Mouse (Mus musculus): Measurements from ENCODE around the gene Cntnap1. TPM values are rescaled to one million over a fixed set of nuclear protein-coding genes. Genes with fewer than 3 reads are reported as not detected.

Cntnap1 gene
- total RNA-seq, 1 experiment, result 0.18 TPM

DNA sequence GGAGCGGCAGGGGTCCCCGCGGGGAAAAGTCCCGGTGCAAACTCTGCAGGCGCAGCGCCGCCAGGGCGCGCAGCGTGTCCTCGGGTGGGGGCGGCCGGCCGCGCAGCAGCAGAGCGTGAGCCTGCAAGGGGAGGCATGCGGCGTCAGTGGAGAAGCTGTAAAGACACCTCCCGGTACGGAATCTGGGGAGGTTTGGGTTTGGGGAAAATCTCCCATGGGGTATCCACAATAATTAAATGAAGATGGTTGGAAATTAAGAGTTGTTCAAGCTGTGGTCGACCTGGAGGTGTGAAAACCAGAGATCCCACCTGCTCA is 6.0 kb upstream of the Cntnap1 start:
- H3K36me3 ChIP-seq (ENCODE audit: control insufficient read depth, insufficient read depth, low read length, poor library complexity, severe bottlenecking), result peaks cover 2% of the 10 kb centered on the region; the same call in 1 of the 2 replicates
- peak overlapping the region; percentile 43 to 46; a peak in 3 of 4 replicates for H3K4me3 ChIP-seq (ENCODE audit: insufficient read depth in 1 of 2, low read depth in 1 of 2, low read length in 2 of 2, poor library complexity in 1 of 2, severe bottlenecking in 1 of 2)
- H3K9ac ChIP-seq (ENCODE audit: insufficient read depth, low read depth, low read length, poor library complexity, severe bottlenecking), result no peak overlapping the region
- H3K27ac ChIP-seq (ENCODE audit: insufficient read depth, low read depth, low read length, poor library complexity, severe bottlenecking), result no peak overlapping the region
- H3K4me1 ChIP-seq (ENCODE audit: control insufficient read depth in 2 of 2, insufficient read depth in 2 of 2, low read length in 2 of 2, poor library complexity in 1 of 2), result peaks cover 0 to 10% of the 10 kb centered on the region in 2 experiments; a peak in 2 of 4 replicates
- DNase-seq (ENCODE audit: low read depth, low spot score), result no peak
- in situ Hi-C loops (cut with MboI; ENCODE audit: low sequenced_read_pairs in 2 of 2, unreplicated experiment in 2 of 2), result no loop called here
- TF ChIP-seq CHD2 (IDR thresholded peaks at IDR 0.05; ENCODE audit: low read depth, low read length), result no peak
- no peak for TF ChIP-seq HCFC1 (IDR thresholded peaks at IDR 0.05; ENCODE audit: borderline replicate concordance, insufficient read depth, low read length)
- no peak for TF ChIP-seq ZNF384 (IDR thresholded peaks at IDR 0.05; ENCODE audit: low read depth, low read length)
- no peak for TF ChIP-seq ZC3H11A (IDR thresholded peaks at IDR 0.05; ENCODE audit: borderline replicate concordance, low read depth, low read length)
- TF ChIP-seq MAFK (IDR thresholded peaks at IDR 0.05; ENCODE audit: insufficient read depth, low read depth, low read length), result no peak
- H3K9me3 ChIP-seq (ENCODE audit: control insufficient read depth, insufficient read depth, low read depth, low read length), result no peaks in the 10 kb centered on the region

DNA sequence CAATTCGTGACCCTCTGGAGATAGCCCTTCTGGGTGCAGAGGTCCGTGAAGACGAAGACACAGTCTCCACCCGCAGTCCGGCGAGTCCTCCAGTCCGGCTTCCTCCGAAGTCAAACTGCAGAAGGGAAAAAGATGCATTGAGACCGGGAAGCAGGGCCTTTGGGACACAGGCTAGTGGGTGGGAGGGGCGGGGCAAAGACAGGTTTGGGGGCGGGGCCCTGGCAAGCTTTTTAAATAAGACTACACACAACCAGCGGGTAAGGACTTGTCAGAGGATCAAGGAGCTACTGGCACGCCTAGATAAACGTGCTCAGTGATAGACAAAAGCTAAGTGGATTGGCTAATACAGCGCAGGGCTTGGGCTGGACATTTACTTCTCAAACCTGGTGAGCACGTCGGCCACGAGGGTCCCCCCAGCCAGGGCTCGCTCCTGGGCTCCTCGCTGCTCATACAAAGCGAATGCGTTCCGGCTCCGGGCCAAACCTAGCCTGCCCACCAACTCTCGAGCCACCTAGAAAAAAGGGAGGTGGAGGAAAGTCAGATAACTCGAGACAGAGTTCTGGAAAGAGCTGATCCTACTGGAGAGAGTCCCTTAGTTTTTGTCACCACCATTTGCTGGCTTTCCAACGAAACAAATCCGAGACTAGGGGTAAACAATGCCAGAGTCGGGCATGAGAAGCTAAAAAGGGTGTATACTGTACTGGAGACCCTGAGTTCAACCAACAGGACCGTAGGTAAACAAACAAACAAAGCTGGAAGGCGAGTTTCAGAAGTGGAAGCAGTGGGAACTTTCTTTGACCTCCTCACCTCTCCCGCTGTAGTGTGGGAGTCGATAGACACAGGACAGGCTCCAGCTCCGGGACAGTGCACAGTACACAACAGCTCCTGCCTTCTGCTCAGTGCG is 5.4 kb upstream of the Cntnap1 start:
- TF ChIP-seq HCFC1 (IDR thresholded peaks at IDR 0.05; ENCODE audit: borderline replicate concordance, insufficient read depth, low read length) (no peak), MAFK (IDR thresholded peaks at IDR 0.05; ENCODE audit: insufficient read depth, low read depth, low read length) (no peak)
- H3K9me3 ChIP-seq (ENCODE audit: control insufficient read depth, insufficient read depth, low read depth, low read length), result no peaks in the 10 kb centered on the region
- DNase-seq (ENCODE audit: low read depth, low spot score), result no peak
- H3K4me1 ChIP-seq (ENCODE audit: control insufficient read depth in 2 of 2, insufficient read depth in 2 of 2, low read length in 2 of 2, poor library complexity in 1 of 2), result peaks cover 0 to 10% of the 10 kb centered on the region in 2 experiments; a peak in 2 of 4 replicates
- H3K27ac ChIP-seq (ENCODE audit: insufficient read depth, low read depth, low read length, poor library complexity, severe bottlenecking), result no peak overlapping the region
- in situ Hi-C loops (cut with MboI; ENCODE audit: low sequenced_read_pairs in 2 of 2, unreplicated experiment in 2 of 2), result no loop called here
- peak overlapping the region; percentile 43 to 46; a peak in 2 of 4 replicates for H3K4me3 ChIP-seq (ENCODE audit: insufficient read depth in 1 of 2, low read depth in 1 of 2, low read length in 2 of 2, poor library complexity in 1 of 2, severe bottlenecking in 1 of 2)
- peaks cover 2% of the 10 kb centered on the region; the same call in 1 of the 2 replicates for H3K36me3 ChIP-seq (ENCODE audit: control insufficient read depth, insufficient read depth, low read length, poor library complexity, severe bottlenecking)
- H3K9ac ChIP-seq (ENCODE audit: insufficient read depth, low read depth, low read length, poor library complexity, severe bottlenecking), result no peak overlapping the region

DNA sequence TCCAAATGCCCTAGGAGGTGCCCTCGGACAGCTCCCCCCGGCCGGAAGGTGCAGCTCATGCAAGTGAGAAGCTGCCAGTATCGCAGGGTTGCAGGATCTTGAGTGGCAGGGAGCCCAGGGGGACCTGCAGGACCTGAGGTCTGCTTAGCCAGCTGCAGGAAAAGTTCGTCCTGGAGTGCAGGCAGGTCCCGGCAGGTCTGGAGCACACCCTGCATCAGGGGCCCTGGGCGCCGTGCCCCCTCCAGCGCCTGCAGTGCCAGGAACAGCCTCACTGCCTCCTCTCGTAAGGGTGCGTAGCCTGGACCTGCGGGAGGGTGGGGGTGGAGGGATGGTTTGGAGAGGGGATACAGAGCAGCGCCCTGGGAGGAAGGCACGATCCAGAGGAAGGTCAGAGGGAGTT is 4.0 kb upstream of the Cntnap1 start:
- Histone ChIP-seq H3K9ac (ENCODE audit: insufficient read depth, low read depth, low read length, poor library complexity, severe bottlenecking) (no peak overlapping the region), H3K36me3 (ENCODE audit: control insufficient read depth, insufficient read depth, low read length, poor library complexity, severe bottlenecking) (peaks cover 2% of the 10 kb centered on the region; the same call in 1 of the 2 replicates), H3K4me3 (ENCODE audit: insufficient read depth in 1 of 2, low read depth in 1 of 2, low read length in 2 of 2, poor library complexity in 1 of 2, severe bottlenecking in 1 of 2) (no peak overlapping the region), H3K4me1 (ENCODE audit: control insufficient read depth in 2 of 2, insufficient read depth in 2 of 2, low read length in 2 of 2, poor library complexity in 1 of 2) (peaks cover 0 to 13% of the 10 kb centered on the region in 2 experiments; a peak in 2 of 4 replicates), H3K9me3 (ENCODE audit: control insufficient read depth, insufficient read depth, low read depth, low read length) (no peaks in the 10 kb centered on the region), H3K27ac (ENCODE audit: insufficient read depth, low read depth, low read length, poor library complexity, severe bottlenecking) (no peak overlapping the region)
- no peak for DNase-seq (ENCODE audit: low read depth, low spot score)
- TF ChIP-seq HCFC1 (IDR thresholded peaks at IDR 0.05; ENCODE audit: borderline replicate concordance, insufficient read depth, low read length) (no peak), ZNF384 (IDR thresholded peaks at IDR 0.05; ENCODE audit: low read depth, low read length) (no peak), MAFK (IDR thresholded peaks at IDR 0.05; ENCODE audit: insufficient read depth, low read depth, low read length) (no peak)
- in situ Hi-C loops (cut with MboI; ENCODE audit: low sequenced_read_pairs in 2 of 2, unreplicated experiment in 2 of 2), result no loop called here

DNA sequence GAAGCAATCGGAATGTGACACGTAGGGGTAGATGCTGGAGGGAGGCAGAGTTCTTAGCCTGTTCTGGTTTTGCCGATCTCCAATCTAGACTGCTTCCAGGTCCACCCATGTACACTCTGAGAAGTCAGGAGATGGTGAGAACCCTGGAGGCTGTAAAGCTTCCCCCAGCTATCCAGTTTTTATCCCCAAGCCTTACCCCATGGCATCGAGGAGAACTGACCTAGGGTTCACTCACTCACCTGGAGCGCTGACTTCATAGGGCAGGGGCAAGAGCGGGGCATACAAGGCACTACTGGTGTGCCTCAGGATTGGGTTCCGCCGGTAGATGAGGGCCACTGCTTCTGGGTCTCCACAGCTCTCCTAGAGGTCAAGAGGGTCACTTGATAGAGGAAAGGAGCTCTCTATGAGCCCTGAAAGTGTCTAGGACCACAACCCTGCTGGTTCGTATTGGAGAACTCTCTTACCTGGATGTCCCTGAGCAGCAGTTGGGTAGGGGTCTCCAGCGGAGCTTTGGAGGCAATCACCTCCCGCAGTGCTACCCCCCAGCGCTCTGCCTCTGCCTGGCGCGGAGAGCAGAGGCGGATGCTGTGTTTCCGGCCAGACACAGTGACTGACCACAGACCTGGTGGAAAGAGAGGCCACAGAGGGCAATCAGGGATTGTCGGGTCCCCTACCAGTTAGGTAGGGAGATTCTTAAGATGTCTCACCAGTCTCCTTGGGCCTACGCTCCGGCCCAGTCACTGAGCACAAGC is 2.9 kb upstream of the Cntnap1 start:
- Histone ChIP-seq H3K9ac (ENCODE audit: insufficient read depth, low read depth, low read length, poor library complexity, severe bottlenecking) (no peak overlapping the region), H3K4me1 (ENCODE audit: control insufficient read depth in 2 of 2, insufficient read depth in 2 of 2, low read length in 2 of 2, poor library complexity in 1 of 2) (peaks cover 0 to 13% of the 10 kb centered on the region in 2 experiments; a peak in 2 of 4 replicates), H3K4me3 (ENCODE audit: insufficient read depth in 1 of 2, low read depth in 1 of 2, low read length in 2 of 2, poor library complexity in 1 of 2, severe bottlenecking in 1 of 2) (no peak overlapping the region), H3K9me3 (ENCODE audit: control insufficient read depth, insufficient read depth, low read depth, low read length) (no peaks in the 10 kb centered on the region), H3K36me3 (ENCODE audit: control insufficient read depth, insufficient read depth, low read length, poor library complexity, severe bottlenecking) (peaks cover 2% of the 10 kb centered on the region; the same call in 1 of the 2 replicates), H3K27ac (ENCODE audit: insufficient read depth, low read depth, low read length, poor library complexity, severe bottlenecking) (no peak overlapping the region)
- DNase-seq (ENCODE audit: low read depth, low spot score), result no peak
- in situ Hi-C loops (cut with MboI; ENCODE audit: low sequenced_read_pairs in 2 of 2, unreplicated experiment in 2 of 2), result no loop called here
- TF ChIP-seq HCFC1 (IDR thresholded peaks at IDR 0.05; ENCODE audit: borderline replicate concordance, insufficient read depth, low read length) (no peak), ZNF384 (IDR thresholded peaks at IDR 0.05; ENCODE audit: low read depth, low read length) (no peak), CHD2 (IDR thresholded peaks at IDR 0.05; ENCODE audit: low read depth, low read length) (no peak), ZC3H11A (IDR thresholded peaks at IDR 0.05; ENCODE audit: borderline replicate concordance, low read depth, low read length) (no peak)
